Mouse (Mus musculus): ENCODE measurements around the gene Gemin5. TPM values are rescaled to one million over a fixed set of nuclear protein-coding genes. Genes with fewer than 3 reads are reported as not detected.

Gene Gemin5
- polyA plus RNA-seq, 1 experiment from 2014 or later: 29.7 TPM

Other genes starting within 250 kb of the Gemin5 start
- gene Larp1, start 159.5 kb downstream of the Gemin5 start, polyA plus RNA-seq (2016; fragmentation: Nextera tagmentation; extraction: Ambion mirVana): 17.6 and 21.7 TPM in 2 replicates
- gene Gm12248, start 75.4 kb downstream of the Gemin5 start, polyA plus RNA-seq (2016; fragmentation: Nextera tagmentation; extraction: Ambion mirVana): not detected in 2 replicates
- gene Cnot8, start 64.4 kb downstream of the Gemin5 start, polyA plus RNA-seq (2016; fragmentation: Nextera tagmentation; extraction: Ambion mirVana): 106 and 109 TPM in 2 replicates
- gene Mrpl22, start 3.1 kb upstream of the Gemin5 start, polyA plus RNA-seq (2016; fragmentation: Nextera tagmentation; extraction: Ambion mirVana): 135 and 144 TPM in 2 replicates
- gene Igtp, start 31.0 kb upstream of the Gemin5 start, polyA plus RNA-seq (2016; fragmentation: Nextera tagmentation; extraction: Ambion mirVana): 2.3 and 2.4 TPM in 2 replicates
- gene Irgm2, start 31.1 kb upstream of the Gemin5 start, polyA plus RNA-seq (2016; fragmentation: Nextera tagmentation; extraction: Ambion mirVana): 0.63 and 0.87 TPM in 2 replicates
- gene 4930438A08Rik, start 106.3 kb upstream of the Gemin5 start, polyA plus RNA-seq (2016; fragmentation: Nextera tagmentation; extraction: Ambion mirVana): not detected in 2 replicates
- 28.0 and 29.2 TPM in 2 replicates for gene Zfp692, start 138.5 kb upstream of the Gemin5 start, polyA plus RNA-seq (2016; fragmentation: Nextera tagmentation; extraction: Ambion mirVana)
- 32.1 and 32.3 TPM in 2 replicates for gene Zfp672, start 161.8 kb upstream of the Gemin5 start, polyA plus RNA-seq (2016; fragmentation: Nextera tagmentation; extraction: Ambion mirVana)
- gene Sh3bp5l, start 162.2 kb upstream of the Gemin5 start, polyA plus RNA-seq (2016; fragmentation: Nextera tagmentation; extraction: Ambion mirVana): 39.0 and 39.8 TPM in 2 replicates
- gene Lypd8, start 210.5 kb upstream of the Gemin5 start, polyA plus RNA-seq (2016; fragmentation: Nextera tagmentation; extraction: Ambion mirVana): not detected in 2 replicates

Data from limb, embryonic 12.5 days (tissue).